Mouse (Mus musculus) midbrain, embryonic 10.5 days (tissue): Measurements from ENCODE around the gene Ranbp9. TPM values are rescaled to one million over a fixed set of nuclear protein-coding genes. Genes with fewer than 3 reads are reported as not detected.
A peak's percentile ranks its signal among the peaks of the same experiment; 100 is the strongest.

Experiments
- DNase-seq: peaks from one replicate; pipeline ENCODE4 v3.0.0-alpha.2; 2017; ENCODE audit warnings: low spot score
- H3K27ac ChIP-seq: fragments of 300-500 bp; sonication (generic); replicated peaks from 2 replicates; pipeline ENCODE4 v1.5.1; 2016; ENCODE audit warnings: mild to moderate bottlenecking
- H3K27me3 ChIP-seq: fragments of 300-500 bp; sonication (generic); 2 replicates; pipeline ENCODE4 v1.6.1; 2016; ENCODE audit warnings: low read depth, mild to moderate bottlenecking; ENCODE audit not compliant: poor library complexity, severe bottlenecking
- H3K36me3 ChIP-seq: fragments of 300-500 bp; sonication (generic); 2 replicates; pipeline ENCODE4 v1.6.1; 2016; ENCODE audit warnings: mild to moderate bottlenecking, moderate library complexity
- H3K4me1 ChIP-seq: fragments of 300-500 bp; sonication (generic); 2 replicates; pipeline ENCODE4 v1.6.1; 2016
- H3K4me3 ChIP-seq: fragments of 300-500 bp; sonication (generic); 2 replicates; pipeline ENCODE4 v1.5.1; 2016; ENCODE audit warnings: mild to moderate bottlenecking, moderate library complexity
- H3K9me3 ChIP-seq: fragments of 300-500 bp; sonication (generic); replicated peaks from 2 replicates; pipeline ENCODE4 v1.6.1; 2016; ENCODE audit warnings: mild to moderate bottlenecking
- WGBS: fragments of 180-500 bp; shearing (Covaris S2); methylation state at CpG from one replicate; pipeline ENCODE4 v1.1.7; 2016; 5-methylcytosine and 5-hydroxymethylcytosine counted together
- polyA plus RNA-seq: library from polyadenylated mRNA; unstranded; fragments of >200 nt; fragmentation: Nextera tagmentation; extraction: Ambion mirVana; gene quantifications from 2 replicates; pipeline ENCODE4 v1.2.1, GENCODE M21; 2016

The Ranbp9 gene
- polyA plus RNA-seq, 1 experiment from 2014 or later = 7.7 TPM

GRCm38 (mm10) chr13:43372892-43373291 is 108.2 kb downstream of the Ranbp9 start:
- 86% methylated on average over 1 of the region's 1 CpGs for WGBS
- peaks cover 9% of the 10 kb centered on the region for H3K9me3 ChIP-seq
- peaks cover 47% of the 10 kb centered on the region for H3K36me3 ChIP-seq
- DNase-seq = no peak
- H3K4me3 ChIP-seq = no peak overlapping the region
- no peak overlapping the region for H3K27ac ChIP-seq
- no peaks in the 10 kb centered on the region for H3K27me3 ChIP-seq
- no peaks in the 10 kb centered on the region for H3K4me1 ChIP-seq

- Histone ChIP-seq H3K27me3 (no peaks in the 10 kb centered on the region), H3K27ac (no peak overlapping the region), H3K4me1 (peaks cover 15% of the 10 kb centered on the region), H3K4me3 (no peak overlapping the region), H3K9me3 (peaks cover 9% of the 10 kb centered on the region), H3K36me3 (peaks cover 31% of the 10 kb centered on the region)
- 96% methylated on average over 6 of the region's 6 CpGs for WGBS
- no peak for DNase-seq
These were observed 111.0 kb downstream of the Ranbp9 start for GRCm38 (mm10) chr13:43370063-43370462.

- H3K9me3 ChIP-seq = no peaks in the 10 kb centered on the region
- peaks cover 4% of the 10 kb centered on the region for H3K36me3 ChIP-seq
These were observed 115.3 kb downstream of the Ranbp9 start for GRCm38 (mm10) chr13:43365825-43366184.

GRCm38 (mm10) chr13:43364985-43365824 is 115.9 kb downstream of the Ranbp9 start, which contains the start of gene Sirt5:
Gene Sirt5, plus strand, starts transcription at chr13:43365496.
- H3K4me1 ChIP-seq = peaks cover 19% of the 10 kb centered on the region
- H3K27me3 ChIP-seq = no peaks in the 10 kb centered on the region
- peak; percentile 94 for DNase-seq
- peak within 1 kb of the TSS; percentile 69 for H3K4me3 ChIP-seq
- H3K36me3 ChIP-seq = no peaks in the 10 kb centered on the region
- H3K9me3 ChIP-seq = no peaks in the 10 kb centered on the region
- 15% methylated on average over 42 of the region's 42 CpGs for WGBS
- H3K27ac ChIP-seq = peak within 1 kb of the TSS; percentile 91

More at GRCm38 (mm10) chr13:43365825-43366184, 115.3 kb downstream of the Ranbp9 start:
- H3K4me3 ChIP-seq = peak overlapping the region; percentile 69
- 11% methylated on average over 11 of the region's 11 CpGs for WGBS
- peaks cover 19% of the 10 kb centered on the region for H3K4me1 ChIP-seq
- H3K27me3 ChIP-seq = no peaks in the 10 kb centered on the region
- H3K27ac ChIP-seq = peak overlapping the region; percentile 91
- DNase-seq = no peak

GRCm38 (mm10) chr13:43362353-43362752 is 118.7 kb downstream of the Ranbp9 start:
- peaks cover 25% of the 10 kb centered on the region for H3K4me1 ChIP-seq
- 84% methylated on average over 9 of the region's 9 CpGs for WGBS
- H3K4me3 ChIP-seq = no peak overlapping the region
- H3K9me3 ChIP-seq = no peaks in the 10 kb centered on the region
- no peaks in the 10 kb centered on the region for H3K27me3 ChIP-seq
- no peaks in the 10 kb centered on the region for H3K36me3 ChIP-seq
- no peak overlapping the region for H3K27ac ChIP-seq
- no peak for DNase-seq

- H3K4me3 ChIP-seq = no peak overlapping the region
- no peak overlapping the region for H3K27ac ChIP-seq
- H3K36me3 ChIP-seq = no peaks in the 10 kb centered on the region
- peaks cover 15% of the 10 kb centered on the region for H3K4me1 ChIP-seq
- no peaks in the 10 kb centered on the region for H3K9me3 ChIP-seq
- no peaks in the 10 kb centered on the region for H3K27me3 ChIP-seq
- DNase-seq = no peak
- 73% methylated on average over 6 of the region's 6 CpGs for WGBS
These were observed 120.5 kb downstream of the Ranbp9 start for GRCm38 (mm10) chr13:43360534-43360933.

GRCm38 (mm10) chr13:43356346-43357125 is 124.5 kb downstream of the Ranbp9 start:
- Histone ChIP-seq H3K9me3 (no peaks in the 10 kb centered on the region), H3K27me3 (no peaks in the 10 kb centered on the region), H3K36me3 (no peaks in the 10 kb centered on the region), H3K4me3 (no peak overlapping the region), H3K27ac (no peak overlapping the region), H3K4me1 (peaks cover 6% of the 10 kb centered on the region)
- 88% methylated on average over 14 of the region's 14 CpGs for WGBS
- no peak for DNase-seq

- Histone ChIP-seq H3K27me3 (no peaks in the 10 kb centered on the region), H3K9me3 (no peaks in the 10 kb centered on the region), H3K4me3 (no peak overlapping the region), H3K27ac (no peak overlapping the region), H3K4me1 (peaks cover 8% of the 10 kb centered on the region), H3K36me3 (no peaks in the 10 kb centered on the region)
- WGBS = 90% methylated on average over 12 of the region's 12 CpGs
- DNase-seq = no peak
These were observed 126.7 kb downstream of the Ranbp9 start for GRCm38 (mm10) chr13:43354362-43354761.

- DNase-seq = no peak
- 87% methylated on average over 4 of the region's 4 CpGs for WGBS
- Histone ChIP-seq H3K9me3 (no peaks in the 10 kb centered on the region), H3K36me3 (no peaks in the 10 kb centered on the region), H3K4me1 (peaks cover 3% of the 10 kb centered on the region; the same call in 1 of the 2 replicates), H3K27ac (no peak overlapping the region), H3K4me3 (no peak overlapping the region), H3K27me3 (no peaks in the 10 kb centered on the region)
These were observed 127.7 kb downstream of the Ranbp9 start for GRCm38 (mm10) chr13:43353356-43353755.

Other genes starting within 250 kb of the Ranbp9 start
- gene Gfod1, start 177.1 kb downstream of the Ranbp9 start, polyA plus RNA-seq = 0.10 and 0.37 TPM in 2 replicates
- gene Sirt5, start 115.8 kb downstream of the Ranbp9 start, polyA plus RNA-seq = 21.0 and 26.2 TPM in 2 replicates
- gene Nol7, start 82.9 kb downstream of the Ranbp9 start, polyA plus RNA-seq = 162 and 173 TPM in 2 replicates
- gene Mcur1, start 78.9 kb upstream of the Ranbp9 start, polyA plus RNA-seq = 8.1 and 10.4 TPM in 2 replicates
- 6.9 and 7.7 TPM in 2 replicates for gene Rnf182, start 134.4 kb upstream of the Ranbp9 start, polyA plus RNA-seq